8 mouse cellular contexts compared by ENCODE assay signal in the genomic region with DNA sequence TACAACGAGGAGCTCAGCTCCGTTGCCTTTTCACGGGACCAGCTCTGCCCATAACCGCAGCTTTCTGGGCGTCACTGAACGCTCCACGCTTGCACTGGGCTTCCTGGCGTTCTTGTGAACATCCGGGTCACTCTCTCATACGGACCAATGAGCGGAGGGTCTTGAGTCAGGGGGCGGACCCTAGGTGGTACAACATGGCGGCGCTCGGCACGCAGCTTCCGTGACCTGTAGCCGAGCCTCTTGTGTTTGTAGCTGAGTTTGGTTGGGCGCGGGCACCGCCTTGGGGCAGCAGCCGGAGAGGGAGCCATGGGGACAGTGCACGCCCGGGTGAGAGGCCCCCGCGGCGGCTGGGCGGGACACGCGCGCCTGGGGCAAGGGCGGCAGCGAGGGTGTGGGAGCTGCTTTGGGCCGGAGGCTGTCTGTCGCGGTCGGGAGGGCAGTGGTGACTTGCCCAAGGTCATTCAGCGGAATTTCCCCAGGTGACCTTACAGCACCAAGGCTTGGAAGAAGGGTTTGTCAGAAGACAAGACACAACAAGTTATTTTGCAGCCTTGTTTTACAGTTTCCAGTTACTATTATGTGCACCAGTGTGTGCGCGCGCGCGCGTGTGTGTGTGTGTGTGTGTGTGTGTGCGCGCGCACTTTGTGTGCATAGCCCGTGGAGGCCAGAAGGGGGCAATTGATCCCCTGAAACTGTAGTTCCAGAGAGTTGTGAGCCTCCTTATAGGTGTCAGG. TPM values are rescaled to one million over a fixed set of nuclear protein-coding genes. Genes with fewer than 3 reads are reported as not detected.
DNase-seq lines count a peak whose midpoint lies in the region; ATAC-seq and TF ChIP-seq lines count a peak whose summit lies in the region.

A gene (plus strand): TSS at position 184 of the 734 bp plus-strand sequence.

- peak; percentile 100 for ATAC-seq in activated CD4-positive, CD25-positive, alpha-beta regulatory T cell, adult 4 months

- H3K27me3 ChIP-seq in megakaryocyte, embryonic 14.5 days (replicated peaks) = no peaks in the 10 kb centered on the region

- no peak for TF ChIP-seq CTCF in cortical plate, adult 2 months (IDR thresholded peaks at IDR 0.05; ENCODE audit: extremely low read depth, insufficient read depth, low read length)

- H3K4me1 ChIP-seq in cortical plate, adult 2 months (ENCODE audit: control insufficient read depth, insufficient read depth, low read length) = peaks cover 2% of the 10 kb centered on the region; the same call in 1 of the 2 replicates
- peaks cover 74% of the 10 kb centered on the region for H3K4me1 ChIP-seq in megakaryocyte, embryonic 14.5 days

- TF ChIP-seq POLR2A in cortical plate, adult 2 months (IDR thresholded peaks at IDR 0.05; ENCODE audit: extremely low read depth, insufficient read depth, low read length) = peak; percentile 97

- H3K4me3 ChIP-seq in cortical plate, adult 2 months (ENCODE audit: insufficient read depth, low read length) = peak within 1 kb of the TSS; percentile 61
- H3K4me3 ChIP-seq in megakaryocyte, embryonic 14.5 days (replicated peaks) = peak within 1 kb of the TSS; percentile 97

- peaks cover 42% of the 10 kb centered on the region for H3K36me3 ChIP-seq in megakaryocyte, embryonic 14.5 days (replicated peaks; ENCODE audit: low read length)

- peak within 1 kb of the TSS; percentile 47; the same call in 1 of the 2 replicates for H3K27ac ChIP-seq in cortical plate, adult 2 months (ENCODE audit: insufficient read depth, low read length)

- peak; percentile 88 for DNase-seq in gastrocnemius, adult 8-10 months (ENCODE audit: low spot score in 2 of 2)
- peak; percentile 87 for DNase-seq in hindlimb bud, embryonic 11.5 days (ENCODE audit: extremely low spot score, low read depth, low spot score)
- DNase-seq in left cerebral cortex, adult 8-10 months (ENCODE audit: low spot score in 2 of 2) = peak; percentile 88 to 94
- peak; percentile 95 to 97 for DNase-seq in right cerebral cortex, postnatal 10 days (ENCODE audit: low spot score in 2 of 2)
- DNase-seq in urinary bladder, postnatal 25 days (ENCODE audit: low spot score) = peak; percentile 78

- no peaks in the 10 kb centered on the region for H3K9me3 ChIP-seq in megakaryocyte, embryonic 14.5 days

RNA-seq across cellular contexts. Expression of the gene that starts here (rescaled TPM):
- 10 to 100 TPM; 44.6 to 47.6 TPM for polyA plus RNA-seq in activated CD4-positive, CD25-positive, alpha-beta regulatory T cell, adult 4 months (2017; shearing (Covaris generic))
- polyA plus RNA-seq in cortical plate, adult 2 months (2012; rRNA removed) = 43.5 and 47.7 TPM in 2 replicates
- 100 to 1,000 TPM; 182 to 205 (median 188) TPM for total RNA-seq in gastrocnemius, adult 8-10 months (2022)
- 100 to 1,000 TPM; 102 to 106 (median 104) TPM for total RNA-seq in left cerebral cortex, adult 8-10 months (2022)
- 14.6 and 45.4 TPM in 2 replicates for polyA plus RNA-seq in megakaryocyte, embryonic 14.5 days (2012; ENCODE audit: insufficient read depth, low replicate concordance)

Comparison
In these comparisons a context has a peak if more than half of its experiments do, and no peak if none do; other contexts are left out.
1. Peak in every context shown above with its lines: DNase-seq, ATAC-seq, H3K4me3 ChIP-seq and H3K27ac ChIP-seq.